ENCODE assay signal across 23 mouse cellular contexts in the genomic region with DNA sequence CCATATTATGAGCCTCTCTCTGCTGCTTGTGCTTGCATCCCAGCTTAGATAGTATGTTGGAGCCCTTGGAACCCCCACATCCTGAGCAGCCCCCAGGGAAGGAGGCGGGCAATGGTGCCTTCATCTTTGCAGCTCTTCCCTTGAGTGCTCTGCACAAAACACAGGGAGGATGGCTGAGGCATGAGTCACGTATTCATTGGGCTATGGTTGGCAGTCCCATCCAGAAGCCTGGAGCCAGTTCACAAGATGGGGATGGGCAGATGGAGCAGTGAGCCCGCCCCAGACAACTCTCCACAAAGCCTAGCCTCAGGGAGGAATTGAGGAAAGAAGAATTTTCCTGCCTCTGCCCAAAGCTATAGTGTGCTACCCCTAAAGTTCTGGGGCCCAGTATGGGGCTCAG. TPM values are rescaled to one million over a fixed set of nuclear protein-coding genes. Genes with fewer than 3 reads are reported as not detected.
"Had no signal": no experiment of that assay in that cellular context is flagged by ENCODE, and none has a peak within 500 bp of the region (broad histone marks: within the 10 kb centered on the region; RNA-seq: fewer than 3 reads in every experiment).

No protein-coding gene starts in this region.

- H3K36me3 ChIP-seq: limb, embryonic 12.5 days; limb, embryonic 15.5 days; lung, embryonic 15.5 days; midbrain, embryonic 10.5 days; midbrain, embryonic 13.5 days had no signal

- H3K27me3 ChIP-seq: limb, embryonic 12.5 days; limb, embryonic 15.5 days; lung, embryonic 15.5 days; midbrain, embryonic 13.5 days had no signal

- ATAC-seq: midbrain, embryonic 13.5 days; midbrain, embryonic 16.5 days had no signal

- H3K27ac ChIP-seq: limb, embryonic 12.5 days; liver, embryonic 14.5 days; lung, embryonic 15.5 days; midbrain, embryonic 10.5 days; midbrain, embryonic 13.5 days had no signal

- H3K4me2 ChIP-seq: limb, embryonic 12.5 days; limb, embryonic 15.5 days; liver, embryonic 11.5 days; lung, embryonic 15.5 days; midbrain, embryonic 13.5 days had no signal

- H3K9ac ChIP-seq: limb, embryonic 12.5 days; limb, embryonic 15.5 days; liver, embryonic 14.5 days; lung, embryonic 15.5 days; midbrain, embryonic 13.5 days had no signal

- H3K4me3 ChIP-seq: limb, embryonic 12.5 days; limb, embryonic 15.5 days; lung, embryonic 15.5 days; megakaryocyte, embryonic 14.5 days; midbrain, embryonic 10.5 days; midbrain, embryonic 13.5 days; myocyte had no signal

- DNase-seq: kidney, adult 9 months; kidney, postnatal 14 days; kidney, postnatal 4 days; left cerebral cortex, postnatal 4 days; lung, adult 18-20 months; lung, postnatal 10 days; lung, postnatal 36 days; thymus, postnatal 25 days had no signal

- H3K4me1 ChIP-seq: limb, embryonic 12.5 days; lung, embryonic 15.5 days; megakaryocyte, embryonic 14.5 days; midbrain, embryonic 10.5 days; midbrain, embryonic 13.5 days had no signal

- H3K9me3 ChIP-seq: limb, embryonic 12.5 days; limb, embryonic 15.5 days; lung, embryonic 15.5 days; megakaryocyte, embryonic 14.5 days; midbrain, embryonic 10.5 days; midbrain, embryonic 13.5 days had no signal

RNA-seq across cellular contexts. Expression of gene Krt5, which starts 3.1 kb away (rescaled TPM):
- polyA plus RNA-seq: neural tube, embryonic 14.5 days; spleen, adult 2 months had no signal

RNA-seq across cellular contexts. Expression of gene Krt6a, which starts 21.7 kb away (rescaled TPM):
- polyA plus RNA-seq: liver, embryonic 11.5 days; midbrain, embryonic 10.5 days; midbrain, embryonic 13.5 days; midbrain, embryonic 16.5 days; myocyte; neural tube, embryonic 14.5 days; small intestine, adult 2 months; spleen, adult 2 months had no signal

RNA-seq across cellular contexts. Expression of gene Krt71, which starts 27.1 kb away (rescaled TPM):
- polyA plus RNA-seq: kidney, embryonic 16.5 days; limb, embryonic 12.5 days; limb, embryonic 15.5 days; liver, embryonic 11.5 days; liver, embryonic 14.5 days; lung, embryonic 15.5 days; midbrain, embryonic 10.5 days; midbrain, embryonic 13.5 days; myocyte; neural tube, embryonic 11.5 days; small intestine, adult 2 months; spleen, adult 2 months had no signal

RNA-seq across cellular contexts. Expression of gene Krt6b, which starts 35.7 kb away (rescaled TPM):
- polyA plus RNA-seq: kidney, embryonic 16.5 days; limb, embryonic 12.5 days; liver, embryonic 11.5 days; liver, embryonic 14.5 days; lung, embryonic 15.5 days; midbrain, embryonic 10.5 days; midbrain, embryonic 13.5 days; midbrain, embryonic 16.5 days; myocyte; neural tube, embryonic 11.5 days; neural tube, embryonic 14.5 days; spleen, adult 2 months had no signal
